Mouse (Mus musculus) limb, embryonic 11.5 days (tissue): ENCODE measurements around the gene Ces1g. TPM values are rescaled to one million over a fixed set of nuclear protein-coding genes. Genes with fewer than 3 reads are reported as not detected.
A peak's percentile ranks its signal among the peaks of the same experiment; 100 is the strongest.

Source experiments
- ATAC-seq: fragments of 200-750 bp; cut with Nextera tagmentation; 2 replicates; pipeline ENCODE4 v1.8.0; 2017; ENCODE audit warnings: low read depth; ENCODE audit not compliant: insufficient number of reproducible peaks, low FRiP score, low TSS enrichment
- DNase-seq: peaks from one replicate; pipeline ENCODE4 v3.0.0-alpha.2; 2015; ENCODE audit warnings: low spot score
- H3K27ac ChIP-seq: fragments of 300-500 bp; sonication (generic); replicated peaks from 2 replicates; pipeline ENCODE4 v1.5.1; 2014; ENCODE audit warnings: low read depth, mild to moderate bottlenecking, low read length
- H3K27me3 ChIP-seq: fragments of 300-500 bp; sonication (generic); 2 replicates; pipeline ENCODE4 v1.6.1; 2014; ENCODE audit warnings: mild to moderate bottlenecking, low read length, mixed read lengths; ENCODE audit not compliant: control insufficient read depth, insufficient read depth
- H3K36me3 ChIP-seq: fragments of 300-500 bp; sonication (generic); 2 replicates; pipeline ENCODE4 v1.6.1; 2014; ENCODE audit warnings: mild to moderate bottlenecking, low read length, moderate library complexity, mixed read lengths; ENCODE audit not compliant: control insufficient read depth, insufficient read depth
- H3K4me1 ChIP-seq: fragments of 300-500 bp; sonication (generic); 2 replicates; pipeline ENCODE4 v1.6.1; 2014; ENCODE audit warnings: low read length, mixed read lengths; ENCODE audit not compliant: control insufficient read depth, insufficient read depth
- H3K4me2 ChIP-seq: fragments of 300-500 bp; sonication (generic); 2 replicates; pipeline ENCODE4 v1.6.1; 2014; ENCODE audit warnings: low read depth, mild to moderate bottlenecking, moderate library complexity; ENCODE audit not compliant: severe bottlenecking
- H3K4me3 ChIP-seq: fragments of 300-500 bp; sonication (generic); 2 replicates; pipeline ENCODE4 v1.5.1; 2014; ENCODE audit warnings: low read depth, low read length
- H3K9ac ChIP-seq: fragments of 300-500 bp; sonication (generic); 2 replicates; pipeline ENCODE4 v1.6.1; 2014; ENCODE audit warnings: mild to moderate bottlenecking, low read length
- H3K9me3 ChIP-seq: fragments of 300-500 bp; sonication (generic); 2 replicates; pipeline ENCODE4 v1.6.1; 2016; ENCODE audit warnings: low read length; ENCODE audit not compliant: control insufficient read depth
- WGBS: fragments of 180-500 bp; shearing (Covaris S2); extraction: QIAGEN DNeasy Blood & Tissue Kit; methylation state at CpG from one replicate; pipeline ENCODE4 v1.1.7; 2014; 5-methylcytosine and 5-hydroxymethylcytosine counted together
- polyA plus RNA-seq: library from polyadenylated mRNA; unstranded; fragments of >200 nt; fragmentation: Nextera tagmentation; extraction: Ambion mirVana; gene quantifications from 2 replicates; pipeline ENCODE4 v1.2.1, GENCODE M21; 2014

Gene Ces1g
- not detected in 2 replicates for polyA plus RNA-seq

GRCm38 (mm10) chr8:93337207-93337606 lies at the start of gene Ces1g:
Ces1g (minus strand) TSS chr8:93337308.
- Histone ChIP-seq H3K27me3 (no peaks in the 10 kb centered on the region), H3K4me1 (no peaks in the 10 kb centered on the region), H3K9me3 (no peaks in the 10 kb centered on the region), H3K36me3 (no peaks in the 10 kb centered on the region), H3K4me3 (no peak within 1 kb of the TSS), H3K27ac (no peak within 1 kb of the TSS), H3K4me2 (no peak within 1 kb of the TSS), H3K9ac (no peak within 1 kb of the TSS)
- WGBS = 50% methylated on average over 3 of the region's 3 CpGs
- DNase-seq (no peak), ATAC-seq (no peak)

GRCm38 (mm10) chr8:93379625-93380024 lies 42.5 kb upstream of the Ces1g start, which contains the start of gene Ces1h:
Ces1h (minus strand) TSS chr8:93379725.
- H3K36me3 ChIP-seq = no peaks in the 10 kb centered on the region
- H3K9ac ChIP-seq = no peak within 1 kb of the TSS
- no peak within 1 kb of the TSS for H3K27ac ChIP-seq
- WGBS = 93% methylated on average over 4 of the region's 4 CpGs
- no peak within 1 kb of the TSS for H3K4me2 ChIP-seq
- no peak within 1 kb of the TSS for H3K4me3 ChIP-seq
- ATAC-seq = no peak
- DNase-seq = no peak
- no peaks in the 10 kb centered on the region for H3K27me3 ChIP-seq
- no peaks in the 10 kb centered on the region for H3K9me3 ChIP-seq
- H3K4me1 ChIP-seq = no peaks in the 10 kb centered on the region

GRCm38 (mm10) chr8:93369481-93369880 lies 32.4 kb upstream of the Ces1g start:
- H3K27me3 ChIP-seq = no peaks in the 10 kb centered on the region
- no peak overlapping the region for H3K4me2 ChIP-seq
- H3K4me3 ChIP-seq = no peak overlapping the region
- no peaks in the 10 kb centered on the region for H3K4me1 ChIP-seq
- H3K27ac ChIP-seq = no peak overlapping the region
- no peak overlapping the region for H3K9ac ChIP-seq
- ATAC-seq = no peak
- no peaks in the 10 kb centered on the region for H3K36me3 ChIP-seq
- no peaks in the 10 kb centered on the region for H3K9me3 ChIP-seq
- DNase-seq = no peak
- WGBS = 49% methylated on average over 2 of the region's 2 CpGs

GRCm38 (mm10) chr8:93360113-93360512 lies 23.0 kb upstream of the Ces1g start:
- H3K9me3 ChIP-seq = no peaks in the 10 kb centered on the region
- no peaks in the 10 kb centered on the region for H3K36me3 ChIP-seq
- peak; percentile 49 for DNase-seq
- no peak for ATAC-seq
- H3K27ac ChIP-seq = no peak overlapping the region
- H3K4me1 ChIP-seq = no peaks in the 10 kb centered on the region
- H3K9ac ChIP-seq = no peak overlapping the region
- no peak overlapping the region for H3K4me2 ChIP-seq
- no peak overlapping the region for H3K4me3 ChIP-seq
- H3K27me3 ChIP-seq = no peaks in the 10 kb centered on the region

- Histone ChIP-seq H3K36me3 (no peaks in the 10 kb centered on the region), H3K9ac (no peak overlapping the region), H3K4me3 (no peak overlapping the region), H3K9me3 (no peaks in the 10 kb centered on the region), H3K27me3 (no peaks in the 10 kb centered on the region), H3K4me2 (no peak overlapping the region), H3K4me1 (no peaks in the 10 kb centered on the region), H3K27ac (no peak overlapping the region)
- DNase-seq (no peak), ATAC-seq (no peak)
- WGBS = 94% methylated on average over 2 of the region's 2 CpGs
Measured at GRCm38 (mm10) chr8:93339531-93339930, 2.4 kb upstream of the Ces1g start.

GRCm38 (mm10) chr8:93332703-93333102 lies 4.4 kb downstream of the Ces1g start:
- no peak overlapping the region for H3K9ac ChIP-seq
- DNase-seq = no peak
- no peak overlapping the region for H3K4me3 ChIP-seq
- H3K36me3 ChIP-seq = no peaks in the 10 kb centered on the region
- no peak overlapping the region for H3K4me2 ChIP-seq
- ATAC-seq = no peak
- H3K27ac ChIP-seq = no peak overlapping the region
- 88% methylated on average over 1 of the region's 1 CpGs for WGBS
- no peaks in the 10 kb centered on the region for H3K9me3 ChIP-seq
- H3K4me1 ChIP-seq = no peaks in the 10 kb centered on the region
- H3K27me3 ChIP-seq = no peaks in the 10 kb centered on the region

GRCm38 (mm10) chr8:93331151-93331550 lies 6.0 kb downstream of the Ces1g start:
- no peaks in the 10 kb centered on the region for H3K36me3 ChIP-seq
- H3K4me3 ChIP-seq = no peak overlapping the region
- no peaks in the 10 kb centered on the region for H3K27me3 ChIP-seq
- H3K4me1 ChIP-seq = no peaks in the 10 kb centered on the region
- no peak overlapping the region for H3K9ac ChIP-seq
- H3K27ac ChIP-seq = no peak overlapping the region
- DNase-seq (no peak), ATAC-seq (no peak)
- no peak overlapping the region for H3K4me2 ChIP-seq
- H3K9me3 ChIP-seq = no peaks in the 10 kb centered on the region
- WGBS = 88% methylated on average over 2 of the region's 2 CpGs

- Histone ChIP-seq H3K4me1 (no peaks in the 10 kb centered on the region), H3K4me2 (no peak overlapping the region), H3K9me3 (no peaks in the 10 kb centered on the region), H3K4me3 (no peak overlapping the region), H3K27me3 (no peaks in the 10 kb centered on the region), H3K36me3 (no peaks in the 10 kb centered on the region), H3K27ac (no peak overlapping the region), H3K9ac (no peak overlapping the region)
- ATAC-seq (no peak), DNase-seq (no peak)
- WGBS = 74% methylated on average over 2 of the region's 2 CpGs
Measured at GRCm38 (mm10) chr8:93325123-93325522, 12.0 kb downstream of the Ces1g start.

GRCm38 (mm10) chr8:93317031-93317430 lies 20.1 kb downstream of the Ces1g start:
- no peak overlapping the region for H3K27ac ChIP-seq
- no peak for ATAC-seq

More at GRCm38 (mm10) chr8:93317031-93317430, 20.1 kb downstream of the Ces1g start:
- no peak for DNase-seq
- Histone ChIP-seq H3K4me1 (no peaks in the 10 kb centered on the region), H3K27me3 (no peaks in the 10 kb centered on the region), H3K9ac (no peak overlapping the region), H3K4me3 (no peak overlapping the region), H3K36me3 (no peaks in the 10 kb centered on the region), H3K9me3 (no peaks in the 10 kb centered on the region), H3K4me2 (no peak overlapping the region)
- 87% methylated on average over 2 of the region's 2 CpGs for WGBS
